Mouse (Mus musculus) E14TG2a.4 (cell line): ENCODE results near the gene Kcnn3.

ENCODE experiments used
- H3K27me3 ChIP-seq: 2 replicates; pipeline ENCODE4 v1.6.1; 2014; ENCODE audit warnings: low read length, control low read depth; ENCODE audit not compliant: insufficient read depth
- H3K36me3 ChIP-seq: 2 replicates; pipeline ENCODE4 v1.6.1; 2014; ENCODE audit warnings: low read length, control low read depth; ENCODE audit not compliant: insufficient read depth
- H3K4me1 ChIP-seq: replicated peaks from 2 replicates; pipeline ENCODE4 v1.6.1; 2014; ENCODE audit warnings: low read depth, low read length, control low read depth
- H3K4me3 ChIP-seq: replicated peaks from 2 replicates; pipeline ENCODE4 v1.5.1; 2014; ENCODE audit warnings: mild to moderate bottlenecking, low read length
- H3K9me3 ChIP-seq: 2 replicates; pipeline ENCODE4 v1.6.1; 2014; ENCODE audit warnings: low read length, control low read depth
- CTCF ChIP-seq: conservative IDR thresholded peaks from 2 replicates; pipeline ENCODE4 v1.5.1; 2014; ENCODE audit warnings: low read length
- NANOG ChIP-seq: IDR thresholded peaks from 2 replicates; pipeline ENCODE4 v1.6.1; 2014; ENCODE audit warnings: borderline replicate concordance, low read length, mixed read lengths
- POU5F1 ChIP-seq: IDR thresholded peaks from 2 replicates; pipeline ENCODE4 v1.6.1; 2014; ENCODE audit warnings: low read length, borderline replicate concordance

Gene Kcnn3

DNA sequence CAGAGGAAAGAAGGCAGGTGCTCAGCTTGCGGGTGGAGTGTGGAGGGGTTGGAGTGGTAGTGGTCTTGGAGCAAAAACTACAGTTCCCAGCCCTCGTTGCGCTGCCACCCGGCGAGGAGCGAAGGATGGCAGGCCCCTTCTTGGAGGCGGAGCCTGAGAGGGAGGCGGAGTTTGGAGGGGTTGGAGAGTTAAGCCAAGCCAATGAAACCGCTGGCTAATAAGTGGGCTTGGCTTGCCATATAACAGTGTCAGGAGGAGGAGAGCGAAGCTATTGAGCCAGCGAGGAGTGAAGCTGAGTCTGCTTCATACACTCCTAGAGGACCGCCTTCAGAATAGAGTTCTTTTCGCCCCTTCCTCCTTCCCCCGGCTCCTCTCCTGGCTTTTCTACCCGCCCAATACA is at the start of gene Kcnn3:
Gene Kcnn3, plus strand, starts transcription at position 271 of the 400 bp plus-strand sequence.
- H3K36me3 ChIP-seq, result no peaks in the 10 kb centered on the region
- peaks cover 60% of the 10 kb centered on the region for H3K27me3 ChIP-seq
- TF ChIP-seq CTCF, result no peak
- TF ChIP-seq NANOG, result no peak
- TF ChIP-seq POU5F1, result no peak
- peak within 1 kb of the TSS; percentile 79 for H3K4me3 ChIP-seq
- H3K9me3 ChIP-seq, result peaks cover 5% of the 10 kb centered on the region; the same call in 1 of the 2 replicates
- H3K4me1 ChIP-seq, result peaks cover 34% of the 10 kb centered on the region

DNA sequence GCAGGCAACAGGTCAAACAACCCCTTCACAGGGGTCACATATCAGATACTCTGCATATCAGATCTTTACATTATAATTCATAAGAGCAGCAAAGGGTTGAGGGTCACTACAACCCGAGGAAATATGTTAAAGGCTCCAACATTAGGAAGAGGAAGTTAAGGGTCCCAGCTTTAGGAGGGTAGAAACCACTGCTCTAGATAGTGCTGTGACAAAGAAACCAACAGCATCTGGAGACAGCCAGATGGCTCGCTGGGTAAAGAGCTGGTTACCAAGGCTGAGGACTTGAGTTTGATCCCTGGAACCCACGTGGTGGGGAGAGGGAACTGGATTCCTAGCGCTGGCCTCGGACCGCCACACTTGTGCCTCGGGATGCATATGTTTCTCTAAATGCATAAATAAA is 47.7 kb upstream of the Kcnn3 start:
- TF ChIP-seq POU5F1 (no peak), NANOG (no peak), CTCF (no peak)
- H3K36me3 ChIP-seq, result peaks cover 26% of the 10 kb centered on the region

DNA sequence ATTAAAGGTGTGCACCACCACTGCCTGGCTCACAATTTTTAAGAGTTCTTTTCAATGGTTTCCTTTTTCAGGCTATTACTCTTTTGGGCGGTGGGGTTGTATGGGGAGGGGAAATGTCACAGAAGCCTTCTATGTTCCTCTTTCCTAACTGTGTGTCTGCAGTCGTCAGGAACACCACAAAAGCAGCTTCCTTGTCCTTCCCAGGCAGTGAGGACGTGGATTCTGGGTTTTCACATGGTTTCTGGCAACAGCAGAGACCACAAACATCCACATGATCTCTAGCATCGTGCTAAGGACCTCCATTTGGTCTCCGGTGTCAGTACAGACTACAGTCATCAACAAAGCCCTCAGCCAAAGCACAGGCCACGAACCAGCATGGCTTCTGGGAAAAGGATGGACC is 46.1 kb upstream of the Kcnn3 start:
- no peak for TF ChIP-seq CTCF
- no peak for TF ChIP-seq POU5F1
- TF ChIP-seq NANOG, result no peak
- Histone ChIP-seq H3K27me3 (no peaks in the 10 kb centered on the region), H3K4me1 (peaks cover 25% of the 10 kb centered on the region), H3K9me3 (no peaks in the 10 kb centered on the region), H3K36me3 (peaks cover 11% of the 10 kb centered on the region), H3K4me3 (no peak overlapping the region)

More for the DNA sequence above, 47.7 kb upstream of the Kcnn3 start:
- H3K4me1 ChIP-seq, result peaks cover 40% of the 10 kb centered on the region
- no peaks in the 10 kb centered on the region for H3K9me3 ChIP-seq
- H3K4me3 ChIP-seq, result no peak overlapping the region
- H3K27me3 ChIP-seq, result no peaks in the 10 kb centered on the region

DNA sequence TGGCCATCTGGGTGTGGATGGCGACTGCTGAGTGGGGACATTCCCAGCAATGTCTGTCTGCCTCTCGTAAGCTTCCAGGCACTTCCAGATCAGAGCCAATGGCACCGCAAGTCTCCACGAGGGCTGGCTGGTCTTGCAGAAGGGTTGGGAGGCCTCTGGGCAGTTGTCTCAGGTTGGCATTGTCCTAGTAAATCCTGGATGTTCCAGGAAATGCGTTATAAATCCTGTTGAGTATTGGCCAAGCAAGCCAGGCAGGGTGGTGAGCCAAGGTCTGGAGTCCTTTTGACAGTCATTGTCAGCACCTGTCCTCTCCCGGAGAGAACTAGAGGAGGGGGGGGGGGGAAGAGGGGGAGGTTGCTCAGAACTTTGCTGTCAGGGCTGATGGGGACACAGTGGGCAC is 40.9 kb upstream of the Kcnn3 start:
- no peaks in the 10 kb centered on the region for H3K36me3 ChIP-seq
- no peaks in the 10 kb centered on the region for H3K27me3 ChIP-seq
- TF ChIP-seq NANOG (no peak), CTCF (no peak), POU5F1 (no peak)
- peaks cover 15% of the 10 kb centered on the region for H3K4me1 ChIP-seq
- no peak overlapping the region for H3K4me3 ChIP-seq
- no peaks in the 10 kb centered on the region for H3K9me3 ChIP-seq

DNA sequence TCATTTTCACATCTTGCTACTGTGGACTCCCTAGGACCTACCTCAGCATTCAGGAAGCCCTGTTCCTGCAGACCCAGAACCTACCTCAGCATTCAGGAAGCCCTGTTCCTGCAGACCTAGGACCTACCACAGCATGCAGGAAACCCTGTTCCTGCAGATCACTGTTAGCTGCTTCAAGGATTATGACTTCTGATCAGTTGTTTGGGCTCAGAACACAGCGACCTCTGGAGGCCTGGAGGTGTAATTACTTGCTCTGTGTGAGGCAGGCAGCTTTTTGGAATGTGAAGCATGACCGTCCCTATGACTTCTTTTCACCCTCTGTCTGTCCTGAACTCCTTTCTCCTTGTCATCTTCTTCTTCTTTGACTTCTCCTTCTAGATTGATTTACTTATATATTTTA is 38.5 kb upstream of the Kcnn3 start:
- no peaks in the 10 kb centered on the region for H3K27me3 ChIP-seq
- TF ChIP-seq NANOG (no peak), CTCF (peak; percentile 98), POU5F1 (no peak)

DNA sequence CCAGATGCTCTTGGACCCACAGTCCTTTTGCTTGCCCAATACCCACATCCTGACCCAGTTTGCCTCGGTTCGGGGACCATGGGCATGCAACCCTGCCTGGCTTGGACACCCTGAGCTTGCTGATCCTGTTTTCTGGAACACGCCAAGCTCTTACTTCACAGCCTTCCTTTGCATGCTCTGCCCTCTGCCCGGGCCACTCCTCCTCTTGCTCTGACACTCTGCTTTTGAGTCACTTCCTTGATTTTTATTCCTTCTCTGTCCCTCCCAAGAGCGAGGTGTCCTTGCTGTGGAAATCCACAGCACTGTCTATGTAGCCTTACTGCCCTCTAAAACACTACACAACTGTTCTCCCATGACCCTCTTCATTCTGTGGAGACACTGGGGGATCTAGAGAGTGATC is 37.7 kb upstream of the Kcnn3 start:
- no peak overlapping the region for H3K4me3 ChIP-seq

More for the DNA sequence above, 38.5 kb upstream of the Kcnn3 start:
- Histone ChIP-seq H3K36me3 (no peaks in the 10 kb centered on the region), H3K4me1 (peaks cover 19% of the 10 kb centered on the region), H3K9me3 (no peaks in the 10 kb centered on the region), H3K4me3 (peak overlapping the region; percentile 57)

DNA sequence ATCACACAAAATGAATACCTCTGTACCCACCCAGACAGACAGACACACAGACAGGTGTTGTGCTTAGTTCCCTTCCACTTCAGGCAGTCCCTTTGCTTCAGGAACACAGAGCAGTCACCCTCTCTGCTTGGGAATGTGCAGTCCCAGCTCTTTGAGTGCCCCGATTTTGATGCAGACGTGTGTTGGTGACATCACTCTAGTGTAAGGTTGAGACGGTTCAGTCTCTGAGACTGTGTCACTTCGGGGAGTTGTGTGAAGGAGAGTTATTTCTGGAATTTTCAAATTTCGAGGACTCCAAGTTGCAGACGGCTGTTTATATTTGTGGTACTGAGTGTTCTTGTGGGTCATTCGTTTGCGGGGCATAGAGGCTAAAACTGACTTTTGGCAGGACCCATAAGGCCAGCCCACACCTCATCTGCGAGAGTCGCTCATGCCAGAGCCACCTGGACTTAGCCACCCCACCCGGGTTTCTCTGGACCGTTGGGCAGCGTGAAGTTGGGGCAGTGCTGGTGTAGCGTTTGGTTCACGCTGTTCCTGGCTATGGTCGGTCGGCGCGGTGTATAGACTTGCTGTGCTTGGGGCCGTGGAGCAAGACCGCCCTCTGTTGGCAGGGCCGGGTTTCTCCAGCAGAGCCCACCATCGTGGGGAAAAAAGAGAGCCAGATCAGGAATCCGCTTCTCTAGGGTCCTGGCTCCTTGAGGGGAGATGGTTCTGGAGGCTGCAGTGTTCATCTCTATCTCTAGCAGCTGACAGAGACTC is 35.0 kb upstream of the Kcnn3 start:
- Histone ChIP-seq H3K4me3 (peak overlapping the region; percentile 60), H3K9me3 (no peaks in the 10 kb centered on the region), H3K36me3 (no peaks in the 10 kb centered on the region), H3K4me1 (peaks cover 21% of the 10 kb centered on the region), H3K27me3 (peaks cover 18% of the 10 kb centered on the region)
- TF ChIP-seq NANOG (no peak), POU5F1 (no peak), CTCF (peak; percentile 99)

More for the DNA sequence above, 37.7 kb upstream of the Kcnn3 start:
- TF ChIP-seq CTCF (no peak), NANOG (no peak), POU5F1 (no peak)
- Histone ChIP-seq H3K9me3 (no peaks in the 10 kb centered on the region), H3K4me1 (peaks cover 18% of the 10 kb centered on the region), H3K27me3 (peaks cover 6% of the 10 kb centered on the region), H3K36me3 (no peaks in the 10 kb centered on the region)

DNA sequence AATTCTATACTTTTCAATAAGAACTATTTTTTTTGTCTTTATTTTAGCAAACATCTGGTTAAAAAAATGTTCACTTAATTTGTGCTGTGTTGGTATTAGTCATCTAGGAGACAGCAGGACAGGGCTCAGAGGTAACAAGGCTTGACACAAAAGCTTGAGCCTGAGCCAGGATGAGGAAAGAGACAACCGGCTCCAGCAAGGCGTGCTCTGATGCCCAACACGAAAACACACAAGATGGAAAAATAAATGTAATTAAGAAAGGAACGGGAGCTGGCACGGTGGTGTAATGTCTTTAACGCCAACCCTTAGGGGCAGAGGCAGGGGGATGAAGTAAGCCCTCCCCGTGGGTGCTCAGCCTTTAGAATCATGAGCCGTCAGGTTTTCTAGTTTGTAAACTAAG is 33.9 kb upstream of the Kcnn3 start:
- Histone ChIP-seq H3K27me3 (peaks cover 18% of the 10 kb centered on the region), H3K9me3 (no peaks in the 10 kb centered on the region), H3K4me1 (peaks cover 28% of the 10 kb centered on the region), H3K4me3 (no peak overlapping the region), H3K36me3 (no peaks in the 10 kb centered on the region)
- TF ChIP-seq NANOG, result no peak
- TF ChIP-seq POU5F1, result no peak
- TF ChIP-seq CTCF, result no peak
